Mouse (Mus musculus) liver, postnatal 0 days (tissue): Measurements from ENCODE around the gene Cd164l2. TPM values are rescaled to one million over a fixed set of nuclear protein-coding genes. Genes with fewer than 3 reads are reported as not detected.

Source experiments
- ATAC-seq: fragments of 200-750 bp; cut with Nextera tagmentation; 2 replicates; pipeline ENCODE4 v1.8.0; 2017; ENCODE audit warnings: mild to moderate bottlenecking, moderate library complexity
- DNase-seq: peaks from one replicate; pipeline ENCODE4 v3.0.0-alpha.2; 2016
- H3K27ac ChIP-seq: fragments of 300-500 bp; sonication (generic); 2 replicates; pipeline ENCODE4 v1.5.1; 2014; ENCODE audit warnings: antibody characterized with exemption, moderate library complexity, mild to moderate bottlenecking, low read depth
- H3K27me3 ChIP-seq: fragments of 300-500 bp; sonication (generic); 2 replicates; pipeline ENCODE4 v1.6.1; 2014; ENCODE audit warnings: low read length, control low read depth, mixed read lengths; ENCODE audit not compliant: insufficient read depth
- H3K36me3 ChIP-seq: fragments of 300-500 bp; sonication (generic); replicated peaks from 2 replicates; pipeline ENCODE4 v1.6.1; 2014; ENCODE audit warnings: mild to moderate bottlenecking, control low read depth, low read length, moderate library complexity, mixed read lengths; ENCODE audit not compliant: insufficient read depth
- H3K4me1 ChIP-seq: fragments of 300-500 bp; sonication (generic); 2 replicates; pipeline ENCODE4 v1.6.1; 2014; ENCODE audit warnings: antibody characterized with exemption, mild to moderate bottlenecking, control low read depth; ENCODE audit not compliant: insufficient read depth
- H3K4me2 ChIP-seq: fragments of 300-500 bp; sonication (generic); 2 replicates; pipeline ENCODE4 v1.6.1; 2014; ENCODE audit warnings: low read depth, mild to moderate bottlenecking, low read length, moderate library complexity, mixed read lengths
- H3K4me3 ChIP-seq: fragments of 300-500 bp; sonication (generic); 2 replicates; pipeline ENCODE4 v1.5.1; 2014; ENCODE audit warnings: low read depth, low read length
- H3K9ac ChIP-seq: fragments of 300-500 bp; sonication (generic); replicated peaks from 2 replicates; pipeline ENCODE4 v1.6.1; 2014; ENCODE audit warnings: mild to moderate bottlenecking, moderate library complexity
- H3K9me3 ChIP-seq: fragments of 300-500 bp; sonication (generic); 2 replicates; pipeline ENCODE4 v1.6.1; 2016; ENCODE audit warnings: mild to moderate bottlenecking, control low read depth, low read length, mixed read lengths
- CTCF ChIP-seq: sonication (generic); IDR thresholded peaks from 2 replicates; pipeline ENCODE4 v1.5.1; 2016; ENCODE audit warnings: antibody characterized with exemption, low read depth
- EP300 ChIP-seq: IDR thresholded peaks from 2 replicates; pipeline ENCODE4 v1.6.1; 2016; ENCODE audit warnings: antibody characterized with exemption, low read depth, mild to moderate bottlenecking
- WGBS: fragments of 180-500 bp; shearing (Covaris S2); extraction: QIAGEN DNeasy Blood & Tissue Kit; methylation state at CpG from one replicate; pipeline ENCODE4 v1.1.7; 2014; ENCODE audit not compliant: insufficient replicate concordance; 5-methylcytosine and 5-hydroxymethylcytosine counted together
- polyA plus RNA-seq: library from polyadenylated mRNA; unstranded; fragments of >200 nt; fragmentation: Nextera tagmentation; extraction: Ambion mirVana; gene quantifications from 2 replicates; pipeline ENCODE4 v1.2.1, GENCODE M21; 2015

Cd164l2 gene
- polyA plus RNA-seq, 1 experiment from 2014 or later = 0.39 TPM

DNA sequence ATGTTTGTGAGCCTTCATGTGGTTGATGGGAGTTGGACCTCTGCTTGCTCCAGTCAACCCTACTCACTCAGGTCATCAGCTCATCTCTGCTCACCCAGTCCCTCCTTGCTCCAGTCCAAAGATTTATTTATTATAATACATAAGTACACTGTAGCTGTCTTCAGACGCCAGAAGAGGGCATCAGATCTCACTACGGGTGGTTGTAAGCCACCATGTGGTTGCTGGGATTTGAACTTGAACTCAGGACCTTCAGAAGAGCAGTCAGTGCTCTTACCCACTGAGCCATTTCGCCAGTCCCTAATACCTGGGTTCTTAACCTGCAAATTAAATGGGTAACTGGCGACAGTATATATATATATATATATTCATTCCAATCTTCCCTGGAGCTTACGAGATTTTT, 23.5 kb downstream of the Cd164l2 start:
- no peak for DNase-seq
- TF ChIP-seq CTCF = peak; percentile 35
- no peak for TF ChIP-seq EP300
- WGBS = 84% methylated on average over 5 of the region's 5 CpGs

DNA sequence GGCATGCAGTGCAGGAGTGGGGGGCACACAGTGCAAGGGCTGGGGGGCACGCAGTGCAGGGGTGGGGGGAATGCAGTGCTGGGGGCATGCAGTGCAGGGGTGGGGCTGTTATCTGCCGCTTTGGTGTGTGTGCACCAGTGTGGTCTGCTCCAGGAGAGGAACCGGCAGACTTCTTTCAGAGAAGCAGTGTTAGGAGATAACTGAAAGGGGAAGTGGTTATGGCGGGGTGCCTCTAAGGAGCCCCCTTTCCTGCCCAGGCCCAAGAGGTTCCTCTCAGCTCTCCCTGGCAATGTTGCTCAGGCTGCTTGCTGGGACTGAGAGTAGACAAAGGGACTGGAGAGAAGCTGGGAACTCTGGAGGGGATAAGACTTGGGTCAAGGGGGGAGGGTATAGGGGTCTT, 26.0 kb downstream of the Cd164l2 start:
- DNase-seq (no peak), ATAC-seq (no peak)
- Histone ChIP-seq H3K4me1 (peaks cover 31% of the 10 kb centered on the region), H3K27ac (0 out of 2 replicates have a peak overlapping the region, but pooled peaks have one; percentile 29), H3K4me2 (no peak overlapping the region), H3K9ac (no peak overlapping the region), H3K9me3 (no peaks in the 10 kb centered on the region), H3K27me3 (no peaks in the 10 kb centered on the region), H3K4me3 (no peak overlapping the region), H3K36me3 (0 out of 2 replicates have a peak, but pooled peaks cover 3% of the 10 kb centered on the region)
- no peak for TF ChIP-seq CTCF
- WGBS = 17% methylated on average over 4 of the region's 4 CpGs

More for the DNA sequence above, 23.5 kb downstream of the Cd164l2 start:
- no peak for ATAC-seq
- no peaks in the 10 kb centered on the region for H3K9me3 ChIP-seq
- no peak overlapping the region for H3K9ac ChIP-seq
- H3K4me3 ChIP-seq = no peak overlapping the region
- H3K4me1 ChIP-seq = peaks cover 13% of the 10 kb centered on the region
- H3K27ac ChIP-seq = no peak overlapping the region
- H3K36me3 ChIP-seq = no peaks in the 10 kb centered on the region
- no peaks in the 10 kb centered on the region for H3K27me3 ChIP-seq
- no peak overlapping the region for H3K4me2 ChIP-seq

DNA sequence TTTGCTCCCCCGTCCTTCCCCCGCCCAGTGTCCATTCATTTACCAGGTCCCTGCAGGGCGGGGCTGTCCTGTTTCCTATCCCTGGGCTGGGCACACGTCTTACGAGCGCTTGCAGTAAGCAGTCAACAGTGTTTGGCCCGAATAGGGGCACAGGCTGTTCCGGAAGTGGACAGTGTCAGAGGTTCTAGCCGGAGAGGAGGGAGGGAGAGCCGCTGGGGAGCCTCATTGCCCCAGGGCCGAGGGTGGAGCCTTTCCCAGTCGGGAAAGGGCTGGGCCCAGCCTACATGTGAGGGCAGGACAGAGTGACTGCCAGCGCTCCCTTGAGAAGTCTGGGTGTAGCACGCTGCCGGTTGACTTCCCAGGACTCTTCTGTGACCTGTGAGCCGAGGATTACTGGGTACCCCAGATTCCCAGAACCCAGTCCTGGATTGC, 28.6 kb downstream of the Cd164l2 start, which contains the start of gene Map3k6:
TSS of gene Map3k6 (plus strand) at position 329 of the 432 bp plus-strand sequence.
- Histone ChIP-seq H3K36me3 (peaks cover 5% of the 10 kb centered on the region; the same call in 1 of the 2 replicates), H3K9me3 (no peaks in the 10 kb centered on the region), H3K4me1 (peaks cover 35% of the 10 kb centered on the region), H3K4me2 (peak within 1 kb of the TSS; percentile 99), H3K9ac (peak within 1 kb of the TSS; percentile 91), H3K27ac (peak within 1 kb of the TSS; percentile 99), H3K27me3 (no peaks in the 10 kb centered on the region), H3K4me3 (peak within 1 kb of the TSS; percentile 81)
- 5% methylated on average over 16 of the region's 16 CpGs for WGBS
- peak; percentile 85 for DNase-seq
- ATAC-seq = peak; percentile 83
- TF ChIP-seq EP300 (peak; percentile 91), CTCF (no peak)

DNA sequence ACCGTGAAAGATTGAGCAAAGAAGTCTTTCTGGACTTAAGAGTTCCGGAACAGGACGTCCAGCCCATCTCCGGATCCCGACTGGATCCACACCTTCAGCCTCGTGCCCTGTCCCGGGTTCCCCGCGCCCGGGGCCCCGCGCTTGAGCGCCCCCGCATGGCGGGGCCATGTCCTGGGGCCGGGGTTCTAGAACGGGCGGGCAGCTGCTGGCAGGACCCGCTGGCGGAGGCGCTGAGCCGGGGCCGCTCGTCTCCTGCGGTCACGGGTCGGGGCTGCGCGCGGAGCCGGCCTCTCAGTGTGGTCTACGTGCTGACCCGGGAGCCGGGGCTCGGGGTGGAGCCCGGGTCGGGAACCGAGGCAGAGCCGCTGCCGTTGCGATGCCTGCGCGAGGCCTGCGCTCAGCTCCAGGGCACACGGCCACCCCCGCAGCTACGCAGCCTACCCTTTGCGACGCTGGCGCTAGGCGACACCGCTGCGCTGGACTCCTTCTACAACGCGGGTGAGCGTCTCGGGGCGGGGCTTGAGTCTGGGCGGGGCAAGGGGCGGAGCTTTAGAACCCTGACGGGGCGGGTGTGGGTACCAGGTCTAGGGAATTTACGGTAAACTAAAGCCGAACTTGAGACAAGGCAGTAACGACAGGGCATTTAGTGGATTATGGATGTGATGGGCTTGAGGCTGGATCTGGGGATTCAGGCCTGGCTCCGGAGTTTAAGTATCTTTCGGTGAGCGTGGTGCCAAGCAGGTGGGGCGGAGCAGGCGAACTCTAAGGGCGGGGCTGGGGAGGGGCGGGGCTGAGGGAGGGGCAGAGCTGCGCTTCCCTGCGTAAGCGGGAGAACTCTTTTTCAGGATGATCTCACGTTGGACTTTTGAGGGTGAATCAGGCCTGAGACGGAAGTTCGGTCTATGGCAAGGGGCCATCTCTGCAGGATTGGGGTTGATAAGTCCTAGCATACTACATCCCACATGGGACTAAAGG, 29.3 kb downstream of the Cd164l2 start:
- peak; percentile 95 for DNase-seq
- H3K4me3 ChIP-seq = peak overlapping the region; percentile 81
- peak overlapping the region; percentile 99 for H3K4me2 ChIP-seq
- peaks cover 6% of the 10 kb centered on the region for H3K27me3 ChIP-seq
- peak overlapping the region; percentile 91 for H3K9ac ChIP-seq
- peaks cover 35% of the 10 kb centered on the region for H3K4me1 ChIP-seq
- TF ChIP-seq CTCF (peak; percentile 35; the same call in 1 of the 2 replicates), EP300 (no peak)
- ATAC-seq = peak; percentile 79
- WGBS = under 1% methylated on average over 73 of the region's 78 CpGs
- H3K9me3 ChIP-seq = no peaks in the 10 kb centered on the region
- peaks cover 11% of the 10 kb centered on the region; the same call in 1 of the 2 replicates for H3K36me3 ChIP-seq
- H3K27ac ChIP-seq = peak overlapping the region; percentile 99

DNA sequence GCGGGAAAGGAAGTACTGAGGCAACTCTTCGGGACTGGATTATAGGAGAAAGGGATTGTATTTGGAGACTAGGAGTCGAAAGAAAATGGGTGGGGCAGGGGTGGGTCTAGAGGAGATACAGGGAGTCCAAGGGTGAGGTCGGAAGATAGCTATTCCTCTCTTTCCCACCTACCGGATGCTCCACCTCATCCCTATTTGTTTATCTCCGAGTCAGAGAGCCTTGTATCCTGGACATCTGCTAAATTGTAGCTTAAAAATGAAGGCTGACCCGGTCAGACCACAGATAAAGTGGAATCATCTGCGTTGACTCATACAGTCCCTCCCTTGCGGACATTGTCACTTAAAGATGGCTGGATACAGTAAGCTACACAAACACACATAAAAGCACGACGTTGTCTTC, 30.0 kb downstream of the Cd164l2 start:
- no peak for ATAC-seq
- H3K4me1 ChIP-seq = peaks cover 35% of the 10 kb centered on the region

DNA sequence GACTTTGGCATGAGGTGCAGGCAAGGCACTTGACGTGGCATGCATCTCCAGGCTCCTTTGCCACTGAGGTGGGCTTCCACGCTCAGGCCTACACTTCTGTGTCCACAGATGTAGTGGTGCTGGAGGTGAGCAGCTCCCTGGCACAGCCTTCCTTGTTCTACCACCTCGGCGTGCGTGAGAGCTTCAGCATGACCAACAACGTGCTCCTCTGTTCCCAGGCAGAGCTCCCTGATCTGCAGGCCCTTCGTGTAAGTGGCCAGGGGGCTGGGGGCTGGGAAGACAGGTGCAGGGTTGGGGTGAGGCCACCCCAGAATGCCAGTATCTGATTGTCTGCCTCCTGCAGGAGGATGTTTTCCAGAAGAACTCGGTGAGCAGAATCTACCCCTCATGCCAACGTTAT, 30.8 kb downstream of the Cd164l2 start:
- DNase-seq = no peak
- Histone ChIP-seq H3K27me3 (peaks cover 15% of the 10 kb centered on the region), H3K36me3 (peaks cover 16% of the 10 kb centered on the region), H3K9me3 (no peaks in the 10 kb centered on the region), H3K27ac (no peak overlapping the region), H3K4me3 (no peak overlapping the region), H3K4me2 (no peak overlapping the region), H3K9ac (no peak overlapping the region), H3K4me1 (peaks cover 42% of the 10 kb centered on the region)
- no peak for TF ChIP-seq CTCF
- TF ChIP-seq EP300 = no peak
- ATAC-seq = no peak
- 81% methylated on average over 9 of the region's 9 CpGs for WGBS

More for the DNA sequence above, 30.0 kb downstream of the Cd164l2 start:
- Histone ChIP-seq H3K27ac (peak overlapping the region; percentile 99), H3K9ac (peak overlapping the region; percentile 91), H3K4me3 (peak overlapping the region; percentile 81), H3K4me2 (peak overlapping the region; percentile 99), H3K9me3 (no peaks in the 10 kb centered on the region), H3K36me3 (peaks cover 11% of the 10 kb centered on the region), H3K27me3 (peaks cover 13% of the 10 kb centered on the region)
- 36% methylated on average over 11 of the region's 11 CpGs for WGBS
- TF ChIP-seq EP300 (peak; percentile 60; the same call in 1 of the 2 replicates), CTCF (no peak)
- no peak for DNase-seq
